Mouse (Mus musculus) midbrain, embryonic 15.5 days (tissue): ENCODE measurements around the gene 4930402F06Rik. TPM values are rescaled to one million over a fixed set of nuclear protein-coding genes. Genes with fewer than 3 reads are reported as not detected.
A peak's percentile ranks its signal among the peaks of the same experiment; 100 is the strongest.

ENCODE experiments used
- ATAC-seq: fragments of 200-750 bp; cut with Nextera tagmentation; replicated peaks from 2 replicates; pipeline ENCODE4 v1.8.0; 2017; ENCODE audit warnings: moderate TSS enrichment
- H3K27ac ChIP-seq: fragments of 300-500 bp; sonication (generic); 2 replicates; pipeline ENCODE4 v1.5.1; 2015; ENCODE audit warnings: mild to moderate bottlenecking, inconsistent platforms
- H3K27me3 ChIP-seq: fragments of 300-500 bp; sonication (generic); replicated peaks from 2 replicates; pipeline ENCODE4 v1.6.1; 2015; ENCODE audit warnings: inconsistent platforms
- H3K36me3 ChIP-seq: fragments of 300-500 bp; sonication (generic); replicated peaks from 2 replicates; pipeline ENCODE4 v1.6.1; 2015; ENCODE audit warnings: inconsistent platforms
- H3K4me1 ChIP-seq: fragments of 300-500 bp; sonication (generic); 2 replicates; pipeline ENCODE4 v1.6.1; 2015; ENCODE audit warnings: inconsistent platforms
- H3K4me2 ChIP-seq: fragments of 300-500 bp; sonication (generic); 2 replicates; pipeline ENCODE4 v1.6.1; 2015; ENCODE audit warnings: inconsistent platforms, mild to moderate bottlenecking, moderate library complexity
- H3K4me3 ChIP-seq: fragments of 300-500 bp; sonication (generic); 2 replicates; pipeline ENCODE4 v1.5.1; 2015; ENCODE audit warnings: mild to moderate bottlenecking, inconsistent platforms
- H3K9ac ChIP-seq: fragments of 300-500 bp; sonication (generic); 2 replicates; pipeline ENCODE4 v1.6.1; 2015; ENCODE audit warnings: mild to moderate bottlenecking, inconsistent platforms
- H3K9me3 ChIP-seq: fragments of 300-500 bp; sonication (generic); 2 replicates; pipeline ENCODE4 v1.6.1; 2016; ENCODE audit warnings: inconsistent platforms
- WGBS: fragments of 180-500 bp; shearing (Covaris S2); methylation state at CpG from one replicate; pipeline ENCODE4 v1.1.7; 2015; ENCODE audit warnings: mixed read lengths; 5-methylcytosine and 5-hydroxymethylcytosine counted together
- polyA plus RNA-seq: library from polyadenylated mRNA; unstranded; fragments of >200 nt; fragmentation: Nextera tagmentation; extraction: Ambion mirVana; gene quantifications from 2 replicates; pipeline ENCODE4 v1.2.1, GENCODE M21; 2015

4930402F06Rik gene
- polyA plus RNA-seq, 1 experiment from 2014 or later, result not detected

DNA sequence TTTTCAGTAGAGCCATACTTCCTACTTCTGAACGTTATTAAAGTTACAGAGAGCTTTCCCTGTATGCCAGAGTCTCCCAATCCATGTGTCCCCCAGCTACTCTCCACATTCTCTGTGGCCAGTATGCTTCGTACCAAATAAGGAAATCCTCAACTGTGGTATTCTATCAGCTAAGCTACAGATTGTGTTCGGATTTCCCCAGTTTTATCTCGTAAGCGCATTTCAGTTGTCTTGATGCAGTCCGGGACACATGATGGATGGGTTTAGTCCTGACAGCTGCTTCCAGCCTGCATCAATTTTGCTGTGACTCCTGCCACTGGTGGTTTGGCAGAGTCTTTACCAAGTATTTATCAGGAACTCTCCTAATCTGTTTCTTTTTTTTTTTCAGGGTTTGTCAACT lies 19.4 kb downstream of the 4930402F06Rik start:
- H3K4me1 ChIP-seq, result no peaks in the 10 kb centered on the region
- no peak overlapping the region for H3K27ac ChIP-seq
- H3K9me3 ChIP-seq, result no peaks in the 10 kb centered on the region
- no peaks in the 10 kb centered on the region for H3K36me3 ChIP-seq
- no peaks in the 10 kb centered on the region for H3K27me3 ChIP-seq
- WGBS, result 76% methylated on average over 6 of the region's 6 CpGs
- H3K4me2 ChIP-seq, result no peak overlapping the region
- no peak overlapping the region for H3K4me3 ChIP-seq
- H3K9ac ChIP-seq, result no peak overlapping the region
- ATAC-seq, result no peak

DNA sequence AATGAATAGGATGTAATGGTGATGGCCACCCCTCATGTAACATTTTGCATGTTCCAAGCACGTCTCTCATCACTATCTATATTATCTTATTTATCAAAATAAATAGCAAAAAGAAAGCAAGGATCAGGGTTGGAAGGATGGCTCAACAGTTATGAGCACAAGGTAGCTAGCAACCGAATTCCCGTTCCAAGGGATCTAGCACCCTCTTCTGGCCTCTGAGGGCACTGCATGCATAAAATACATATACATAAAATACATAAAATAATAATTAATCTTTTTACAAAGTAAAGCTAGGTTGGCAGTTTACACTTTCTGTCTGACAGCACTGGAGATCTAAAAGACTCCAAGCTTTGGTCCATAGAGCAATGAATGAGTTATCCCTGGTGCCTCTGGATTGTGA lies 24.0 kb downstream of the 4930402F06Rik start:
- WGBS, result 14% methylated on average over 3 of the region's 3 CpGs
- no peaks in the 10 kb centered on the region for H3K4me1 ChIP-seq
- no peaks in the 10 kb centered on the region for H3K36me3 ChIP-seq
- H3K9me3 ChIP-seq, result no peaks in the 10 kb centered on the region
- no peak overlapping the region for H3K4me3 ChIP-seq
- H3K9ac ChIP-seq, result no peak overlapping the region
- H3K27me3 ChIP-seq, result no peaks in the 10 kb centered on the region
- H3K4me2 ChIP-seq, result no peak overlapping the region
- no peak overlapping the region for H3K27ac ChIP-seq
- ATAC-seq, result no peak

DNA sequence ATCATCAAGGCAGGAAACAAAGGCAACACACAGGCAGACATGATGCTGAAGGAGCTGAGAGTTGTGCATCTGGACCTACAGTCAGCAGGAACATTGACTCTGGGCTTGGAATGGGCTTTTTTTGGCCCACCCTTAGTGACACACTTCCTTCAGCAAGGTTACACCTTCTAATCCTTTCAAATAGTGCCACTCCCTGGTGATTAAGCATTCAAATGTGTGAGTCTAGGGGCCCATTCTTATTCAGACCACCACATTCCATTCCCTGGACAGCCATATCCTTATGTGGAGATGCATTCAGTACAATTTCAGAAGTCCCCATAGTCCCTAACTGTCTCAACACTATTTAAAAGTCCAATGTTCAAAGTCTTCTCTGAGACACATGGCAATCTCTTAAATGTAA lies 26.3 kb downstream of the 4930402F06Rik start:
- H3K27me3 ChIP-seq, result no peaks in the 10 kb centered on the region
- H3K4me3 ChIP-seq, result no peak overlapping the region
- no peaks in the 10 kb centered on the region for H3K9me3 ChIP-seq
- H3K4me1 ChIP-seq, result no peaks in the 10 kb centered on the region
- H3K9ac ChIP-seq, result no peak overlapping the region
- H3K36me3 ChIP-seq, result no peaks in the 10 kb centered on the region
- ATAC-seq, result no peak
- H3K27ac ChIP-seq, result no peak overlapping the region
- H3K4me2 ChIP-seq, result no peak overlapping the region

DNA sequence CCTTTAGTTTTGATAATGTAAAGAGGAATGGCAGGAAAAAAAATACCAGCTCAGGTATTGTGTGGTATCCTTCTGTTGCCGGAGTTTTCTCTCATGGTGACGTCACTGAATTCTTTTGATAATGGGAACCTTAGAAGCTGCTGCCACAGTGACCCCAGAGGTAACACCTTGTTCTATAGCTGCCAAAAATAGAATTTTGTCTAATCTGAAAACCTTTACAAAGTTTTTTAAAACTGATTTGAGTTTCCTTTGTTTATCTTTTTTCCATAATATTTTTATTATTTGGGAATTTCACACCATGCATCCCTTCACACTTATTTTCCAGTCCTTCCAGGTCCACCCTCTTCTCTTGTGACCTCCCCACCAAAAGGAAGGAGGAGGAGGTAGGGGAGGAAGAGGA lies 29.3 kb downstream of the 4930402F06Rik start, which contains the start of gene 4930568D16Rik:
TSS of gene 4930568D16Rik (minus strand) at position 101 of the 400 bp plus-strand sequence.
- H3K36me3 ChIP-seq, result no peaks in the 10 kb centered on the region
- ATAC-seq, result no peak
- no peak within 1 kb of the TSS for H3K4me3 ChIP-seq
- H3K9me3 ChIP-seq, result no peaks in the 10 kb centered on the region
- 71% methylated on average over 2 of the region's 2 CpGs for WGBS
- H3K27ac ChIP-seq, result no peak within 1 kb of the TSS
- H3K9ac ChIP-seq, result no peak within 1 kb of the TSS
- H3K27me3 ChIP-seq, result no peaks in the 10 kb centered on the region
- no peaks in the 10 kb centered on the region for H3K4me1 ChIP-seq
- H3K4me2 ChIP-seq, result no peak within 1 kb of the TSS

DNA sequence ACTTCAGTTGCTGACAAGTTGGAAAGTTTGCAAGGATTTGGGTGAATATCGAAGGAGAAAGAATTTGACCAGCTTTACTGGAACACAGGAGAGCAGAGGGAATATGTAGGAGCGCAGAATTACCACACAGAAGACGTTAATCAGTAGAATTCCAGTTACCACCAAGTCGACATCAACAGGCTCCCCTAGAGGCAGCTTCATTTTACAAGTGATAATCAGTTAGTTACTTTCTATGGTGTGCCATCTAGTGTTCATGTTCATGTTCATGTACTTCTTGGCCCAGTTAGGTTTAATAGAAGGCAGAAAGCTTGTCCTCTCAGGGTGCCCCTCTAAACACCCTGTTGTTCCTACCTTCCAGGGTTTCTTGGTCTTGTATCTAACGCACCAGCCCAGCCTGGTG lies 47.8 kb downstream of the 4930402F06Rik start:
- Histone ChIP-seq H3K27ac (no peak overlapping the region), H3K4me3 (no peak overlapping the region), H3K27me3 (no peaks in the 10 kb centered on the region), H3K9me3 (no peaks in the 10 kb centered on the region), H3K9ac (no peak overlapping the region), H3K4me1 (no peaks in the 10 kb centered on the region), H3K4me2 (no peak overlapping the region), H3K36me3 (no peaks in the 10 kb centered on the region)
- 59% methylated on average over 5 of the region's 5 CpGs for WGBS
- no peak for ATAC-seq

DNA sequence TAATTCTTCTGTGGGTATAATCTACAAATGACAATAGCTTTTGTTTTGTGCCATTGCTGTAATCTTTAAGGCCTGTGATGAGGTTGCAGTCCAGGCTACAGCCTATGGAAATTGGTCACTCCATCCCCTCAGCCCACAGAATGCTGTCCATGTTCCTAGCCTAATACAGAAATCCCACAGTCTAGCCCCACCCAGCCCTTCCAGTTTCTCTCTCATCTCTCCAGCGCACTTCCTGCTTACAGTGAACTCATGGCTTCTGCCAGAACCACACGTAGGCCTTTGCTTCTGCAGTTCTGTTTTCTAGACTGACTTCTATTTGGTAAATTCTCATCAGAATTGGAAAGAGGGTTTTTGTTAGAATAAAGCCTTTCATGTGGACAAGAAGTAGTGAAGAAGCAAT lies 51.0 kb downstream of the 4930402F06Rik start:
- Histone ChIP-seq H3K9ac (no peak overlapping the region), H3K4me3 (no peak overlapping the region), H3K9me3 (no peaks in the 10 kb centered on the region), H3K27ac (no peak overlapping the region), H3K36me3 (no peaks in the 10 kb centered on the region), H3K27me3 (no peaks in the 10 kb centered on the region), H3K4me2 (no peak overlapping the region), H3K4me1 (no peaks in the 10 kb centered on the region)
- ATAC-seq, result no peak
- 78% methylated on average over 2 of the region's 2 CpGs for WGBS

DNA sequence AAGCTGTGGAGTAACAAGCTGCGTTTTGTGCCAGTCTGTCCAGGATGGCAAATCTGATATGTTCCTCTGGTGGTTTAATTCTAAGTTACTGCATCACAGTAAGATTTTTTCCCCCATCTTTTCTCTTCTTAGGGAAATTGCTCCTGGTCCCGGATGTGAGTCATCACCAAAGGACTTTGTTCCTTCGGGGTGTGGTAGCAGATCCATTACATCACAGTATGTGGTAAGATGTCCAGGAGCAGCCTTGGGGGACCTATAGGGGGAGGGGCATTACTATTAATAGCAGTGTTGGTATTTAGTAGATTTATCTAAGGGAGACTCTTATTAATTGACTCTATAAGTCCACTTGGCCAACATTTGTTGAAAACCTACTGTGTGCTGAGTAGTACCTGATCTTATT lies 54.4 kb downstream of the 4930402F06Rik start:
- Histone ChIP-seq H3K9me3 (no peaks in the 10 kb centered on the region), H3K4me2 (no peak overlapping the region), H3K9ac (no peak overlapping the region), H3K27ac (no peak overlapping the region), H3K36me3 (no peaks in the 10 kb centered on the region), H3K4me1 (no peaks in the 10 kb centered on the region), H3K27me3 (no peaks in the 10 kb centered on the region), H3K4me3 (no peak overlapping the region)
- ATAC-seq, result no peak
- 81% methylated on average over 3 of the region's 3 CpGs for WGBS

DNA sequence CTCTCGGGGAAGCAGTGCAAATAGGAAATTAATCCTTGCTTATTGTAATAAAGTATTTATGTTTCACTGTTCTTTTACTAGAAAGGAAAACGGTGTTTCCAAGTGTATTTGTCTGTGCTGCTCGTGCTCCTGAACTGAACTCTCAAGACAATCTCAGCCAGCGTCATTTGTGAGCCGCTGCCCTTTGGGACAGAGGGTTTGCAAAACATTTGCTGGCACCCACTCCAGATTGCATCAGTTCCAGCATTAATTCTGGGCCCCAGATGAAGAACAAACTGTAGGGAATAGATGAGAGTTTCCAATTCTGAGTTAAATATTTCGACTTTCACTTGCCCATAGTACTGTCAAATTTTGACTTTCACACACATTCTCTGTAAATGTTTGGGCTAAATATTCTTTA lies 58.3 kb downstream of the 4930402F06Rik start:
- Histone ChIP-seq H3K27me3 (0 out of 2 replicates have a peak, but pooled peaks cover 5% of the 10 kb centered on the region), H3K36me3 (no peaks in the 10 kb centered on the region), H3K9ac (no peak overlapping the region), H3K27ac (no peak overlapping the region), H3K9me3 (no peaks in the 10 kb centered on the region), H3K4me3 (no peak overlapping the region), H3K4me1 (peaks cover 18% of the 10 kb centered on the region), H3K4me2 (no peak overlapping the region)
- ATAC-seq, result no peak
- WGBS, result 84% methylated on average over 6 of the region's 6 CpGs

DNA sequence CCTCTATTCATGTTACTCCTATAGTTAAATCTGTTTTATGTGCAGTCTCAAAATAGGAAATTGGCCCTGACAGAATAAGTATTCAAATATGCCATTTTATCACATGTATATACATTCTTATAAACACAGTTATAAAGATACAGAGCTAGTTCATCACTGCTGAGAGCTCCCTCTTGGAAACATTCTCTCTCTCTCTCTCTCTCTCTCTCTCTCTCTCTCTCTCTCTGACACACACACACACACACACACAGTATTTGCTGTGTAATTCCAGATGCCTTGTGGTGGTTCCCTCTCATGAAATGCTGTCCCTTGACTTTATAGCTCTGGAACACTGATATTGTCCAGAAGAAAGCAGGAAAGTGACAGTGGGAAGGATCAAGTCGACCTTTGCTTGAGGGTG lies 58.9 kb downstream of the 4930402F06Rik start:
- Histone ChIP-seq H3K9me3 (no peaks in the 10 kb centered on the region), H3K4me2 (no peak overlapping the region), H3K9ac (no peak overlapping the region), H3K4me3 (no peak overlapping the region), H3K27me3 (0 out of 2 replicates have a peak, but pooled peaks cover 5% of the 10 kb centered on the region), H3K27ac (no peak overlapping the region), H3K4me1 (peaks cover 18% of the 10 kb centered on the region), H3K36me3 (no peaks in the 10 kb centered on the region)
- no peak for ATAC-seq
- 80% methylated on average over 1 of the region's 1 CpGs for WGBS

DNA sequence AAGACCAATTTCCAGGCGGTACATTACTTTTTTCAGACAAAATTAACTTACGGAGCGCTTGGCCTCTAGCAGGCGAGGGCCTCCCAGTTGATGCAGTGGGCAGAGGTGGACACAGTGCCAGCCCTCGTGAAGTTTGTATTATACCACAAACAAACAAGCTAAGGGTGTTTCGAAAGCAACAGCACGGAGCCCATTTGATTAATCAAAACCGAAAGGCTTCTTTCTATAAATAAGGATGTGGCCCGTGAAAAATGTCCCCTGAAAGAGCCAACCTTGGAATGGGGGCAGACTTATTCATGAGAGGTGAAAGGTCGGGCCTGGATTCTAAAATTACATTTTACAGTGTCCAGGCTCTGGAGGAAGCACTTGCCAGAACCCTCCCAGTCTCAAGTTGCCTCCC lies 59.6 kb downstream of the 4930402F06Rik start:
- Histone ChIP-seq H3K9me3 (no peaks in the 10 kb centered on the region), H3K36me3 (no peaks in the 10 kb centered on the region), H3K27me3 (0 out of 2 replicates have a peak, but pooled peaks cover 5% of the 10 kb centered on the region), H3K4me1 (peaks cover 18% of the 10 kb centered on the region), H3K9ac (peak overlapping the region; percentile 18; the same call in 1 of the 2 replicates), H3K4me2 (peak overlapping the region; percentile 94), H3K4me3 (peak overlapping the region; percentile 54), H3K27ac (peak overlapping the region; percentile 18)
- no peak for ATAC-seq
- WGBS, result 47% methylated on average over 10 of the region's 10 CpGs

DNA sequence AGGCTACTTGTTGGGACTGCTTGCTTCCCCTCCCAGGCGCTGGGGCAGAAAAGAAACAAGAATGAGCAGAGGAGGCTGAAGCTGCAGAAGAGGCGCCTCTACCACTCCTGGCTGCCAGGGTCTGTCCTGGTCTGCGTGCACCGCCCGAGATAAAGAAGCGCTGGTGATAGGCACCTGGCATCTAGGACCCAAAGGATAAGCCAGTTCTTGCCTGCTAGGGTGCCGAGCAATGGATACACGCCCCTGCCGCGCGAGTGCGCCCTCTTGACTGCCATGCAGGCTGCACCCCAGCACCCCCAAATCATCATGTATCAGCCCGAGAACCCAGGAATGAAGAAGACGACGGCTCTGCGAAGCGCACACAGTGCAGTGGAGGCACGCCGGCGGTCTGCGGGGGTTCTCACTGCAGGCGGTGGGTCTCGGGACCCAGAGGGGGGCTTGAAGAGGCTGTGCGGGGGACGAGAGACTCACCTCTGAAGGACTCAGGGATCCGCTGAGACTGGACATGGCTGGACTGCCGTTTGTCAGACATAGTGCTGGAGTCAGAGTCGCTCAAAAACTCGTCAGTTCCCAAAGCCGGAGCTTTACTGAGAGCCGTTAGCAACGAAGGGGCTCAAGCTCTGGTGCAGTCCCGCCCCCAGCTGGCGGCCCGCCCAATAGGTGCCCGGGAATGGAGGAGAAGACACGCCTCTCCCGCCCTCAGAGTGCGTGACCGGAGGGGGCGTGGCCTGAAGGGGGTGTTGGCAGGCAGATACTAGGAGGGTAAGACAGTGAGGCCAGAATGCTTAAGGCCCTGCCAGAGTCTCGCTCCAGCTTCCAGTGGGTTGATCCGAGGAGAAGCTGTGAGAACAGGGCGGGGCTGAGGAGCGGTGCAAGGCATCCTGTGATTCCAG lies 60.3 kb downstream of the 4930402F06Rik start, which contains the start of gene Stom:
TSS of gene Stom (minus strand) at position 589 of the 893 bp plus-strand sequence.
- Histone ChIP-seq H3K4me1 (peaks cover 18% of the 10 kb centered on the region), H3K9me3 (no peaks in the 10 kb centered on the region), H3K27me3 (0 out of 2 replicates have a peak, but pooled peaks cover 5% of the 10 kb centered on the region), H3K4me3 (peak within 1 kb of the TSS; percentile 54), H3K9ac (peak within 1 kb of the TSS; percentile 50), H3K27ac (peak within 1 kb of the TSS; percentile 60), H3K4me2 (peak within 1 kb of the TSS; percentile 94), H3K36me3 (no peaks in the 10 kb centered on the region)
- under 1% methylated on average over 45 of the region's 45 CpGs for WGBS
- ATAC-seq, result peak; percentile 99

DNA sequence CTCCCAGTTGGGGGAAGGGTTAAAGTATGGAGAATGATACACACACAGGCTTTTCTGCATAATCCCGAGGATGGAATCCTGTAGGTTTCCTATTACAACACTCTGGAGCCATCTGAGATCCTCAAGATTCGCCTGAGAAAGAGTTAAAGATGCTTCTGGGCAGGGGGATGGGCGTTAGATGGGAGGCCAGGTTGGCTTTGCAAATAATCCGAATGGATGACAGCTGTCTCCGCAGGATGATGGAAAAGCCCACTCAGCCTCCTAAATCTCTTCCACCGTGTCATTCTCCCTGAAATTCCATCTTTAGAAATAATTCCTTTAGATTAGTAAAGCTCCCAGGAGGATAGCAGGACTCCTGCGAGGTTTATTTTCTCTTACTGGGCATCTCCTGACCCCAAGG lies 61.4 kb downstream of the 4930402F06Rik start:
- H3K9ac ChIP-seq, result peak overlapping the region; percentile 50
- peaks cover 18% of the 10 kb centered on the region for H3K4me1 ChIP-seq
- H3K27ac ChIP-seq, result no peak overlapping the region
- no peaks in the 10 kb centered on the region for H3K9me3 ChIP-seq
- 5% methylated on average over 7 of the region's 7 CpGs for WGBS
- 0 out of 2 replicates have a peak, but pooled peaks cover 5% of the 10 kb centered on the region for H3K27me3 ChIP-seq
- H3K4me2 ChIP-seq, result peak overlapping the region; percentile 94
- peak overlapping the region; percentile 54 for H3K4me3 ChIP-seq
- H3K36me3 ChIP-seq, result no peaks in the 10 kb centered on the region
- ATAC-seq, result no peak

DNA sequence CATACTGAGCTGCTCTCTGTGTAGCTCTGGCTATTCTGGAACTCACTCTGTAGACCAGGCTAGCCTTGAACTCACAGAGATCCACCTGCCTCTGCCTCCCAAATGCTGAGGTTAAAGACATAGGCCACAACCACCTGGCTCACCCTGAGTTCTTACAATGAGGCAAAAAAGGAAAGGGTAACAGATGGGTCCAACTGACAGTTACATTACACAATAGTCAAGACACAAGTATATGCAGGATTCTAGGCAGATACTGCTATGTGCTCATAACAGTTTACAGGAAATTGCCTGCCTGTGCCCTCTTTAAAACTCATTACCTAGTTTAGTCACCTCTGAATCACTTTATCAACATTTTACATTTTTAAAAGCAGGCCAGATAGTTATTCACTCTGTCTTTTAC lies 63.3 kb downstream of the 4930402F06Rik start:
- Histone ChIP-seq H3K27me3 (0 out of 2 replicates have a peak, but pooled peaks cover 5% of the 10 kb centered on the region), H3K9ac (no peak overlapping the region), H3K36me3 (no peaks in the 10 kb centered on the region), H3K4me1 (peaks cover 18% of the 10 kb centered on the region), H3K4me3 (no peak overlapping the region), H3K4me2 (no peak overlapping the region), H3K9me3 (no peaks in the 10 kb centered on the region), H3K27ac (no peak overlapping the region)
- ATAC-seq, result no peak
